Mouse (Mus musculus) intestine, postnatal 0 days (tissue): ENCODE measurements around the gene Gm20695. TPM values are rescaled to one million over a fixed set of nuclear protein-coding genes. Genes with fewer than 3 reads are reported as not detected.

Source experiments
- ATAC-seq: fragments of 200-750 bp; cut with Nextera tagmentation; 2 replicates; pipeline ENCODE4 v1.8.0; 2017; ENCODE audit warnings: mild to moderate bottlenecking, moderate TSS enrichment, moderate library complexity
- H3K27ac ChIP-seq: fragments of 300-500 bp; sonication (generic); 2 replicates; pipeline ENCODE4 v1.5.1; 2014; ENCODE audit warnings: mild to moderate bottlenecking, low read depth, low read length, moderate library complexity
- H3K27me3 ChIP-seq: fragments of 300-500 bp; sonication (generic); replicated peaks from 2 replicates; pipeline ENCODE4 v1.6.1; 2014; ENCODE audit warnings: low read length, mixed read lengths; ENCODE audit not compliant: control insufficient read depth, insufficient read depth
- H3K36me3 ChIP-seq: fragments of 300-500 bp; sonication (generic); 2 replicates; pipeline ENCODE4 v1.6.1; 2014; ENCODE audit warnings: mild to moderate bottlenecking, moderate library complexity; ENCODE audit not compliant: control insufficient read depth, insufficient read depth
- H3K4me1 ChIP-seq: fragments of 300-500 bp; sonication (generic); replicated peaks from 2 replicates; pipeline ENCODE4 v1.6.1; 2014; ENCODE audit warnings: antibody characterized with exemption, low read length, mixed read lengths; ENCODE audit not compliant: control insufficient read depth, insufficient read depth
- H3K4me2 ChIP-seq: fragments of 300-500 bp; sonication (generic); replicated peaks from 2 replicates; pipeline ENCODE4 v1.6.1; 2014; ENCODE audit warnings: low read depth, mild to moderate bottlenecking, moderate library complexity
- H3K4me3 ChIP-seq: fragments of 300-500 bp; sonication (generic); 2 replicates; pipeline ENCODE4 v1.5.1; 2014; ENCODE audit warnings: low read depth, low read length
- H3K9ac ChIP-seq: fragments of 300-500 bp; sonication (generic); 2 replicates; pipeline ENCODE4 v1.6.1; 2014; ENCODE audit warnings: mild to moderate bottlenecking, low read depth, low read length
- H3K9me3 ChIP-seq: fragments of 300-500 bp; sonication (generic); 2 replicates; pipeline ENCODE4 v1.6.1; 2016; ENCODE audit warnings: mixed run types; ENCODE audit not compliant: control insufficient read depth
- CTCF ChIP-seq: sonication (generic); IDR thresholded peaks from 2 replicates; pipeline ENCODE4 v1.5.1; 2016; ENCODE audit warnings: low read depth, mild to moderate bottlenecking, control low read depth, antibody characterized with exemption, moderate library complexity
- WGBS: fragments of 180-500 bp; shearing (Covaris S2); extraction: QIAGEN DNeasy Blood & Tissue Kit; methylation state at CpG from one replicate; pipeline ENCODE4 v1.1.7; 2014; 5-methylcytosine and 5-hydroxymethylcytosine counted together
- polyA plus RNA-seq: library from polyadenylated mRNA; unstranded; fragments of >200 nt; fragmentation: Nextera tagmentation; extraction: Ambion mirVana; gene quantifications from 2 replicates; pipeline ENCODE4 v1.2.1, GENCODE M21; 2015

The Gm20695 gene
- polyA plus RNA-seq, 1 experiment from 2014 or later = 0.72 TPM

- Histone ChIP-seq H3K27ac (no peak overlapping the region), H3K4me2 (no peak overlapping the region), H3K36me3 (peaks cover 46% of the 10 kb centered on the region), H3K27me3 (no peaks in the 10 kb centered on the region), H3K4me3 (no peak overlapping the region), H3K9ac (no peak overlapping the region), H3K9me3 (no peaks in the 10 kb centered on the region), H3K4me1 (no peaks in the 10 kb centered on the region)
- 93% methylated on average over 6 of the region's 6 CpGs for WGBS
- no peak for ATAC-seq
- TF ChIP-seq CTCF = no peak
Measured at GRCm38 (mm10) chr16:3933536-3933935, 49.1 kb downstream of the Gm20695 start.

GRCm38 (mm10) chr16:3934091-3934490, 49.6 kb downstream of the Gm20695 start:
- Histone ChIP-seq H3K9ac (no peak overlapping the region), H3K27ac (no peak overlapping the region), H3K27me3 (no peaks in the 10 kb centered on the region), H3K4me1 (no peaks in the 10 kb centered on the region), H3K4me3 (no peak overlapping the region), H3K9me3 (no peaks in the 10 kb centered on the region), H3K36me3 (peaks cover 52% of the 10 kb centered on the region), H3K4me2 (no peak overlapping the region)
- no peak for TF ChIP-seq CTCF
- WGBS = 93% methylated on average over 1 of the region's 1 CpGs
- ATAC-seq = no peak

GRCm38 (mm10) chr16:3934701-3935100, 50.3 kb downstream of the Gm20695 start:
- H3K27me3 ChIP-seq = no peaks in the 10 kb centered on the region
- TF ChIP-seq CTCF = no peak
- H3K4me1 ChIP-seq = no peaks in the 10 kb centered on the region
- H3K4me3 ChIP-seq = no peak overlapping the region
- H3K4me2 ChIP-seq = no peak overlapping the region
- no peak for ATAC-seq
- H3K9ac ChIP-seq = no peak overlapping the region
- H3K27ac ChIP-seq = no peak overlapping the region
- H3K36me3 ChIP-seq = peaks cover 54% of the 10 kb centered on the region
- no peaks in the 10 kb centered on the region for H3K9me3 ChIP-seq
- WGBS = 90% methylated on average over 4 of the region's 4 CpGs

- no peak overlapping the region for H3K4me3 ChIP-seq
- no peaks in the 10 kb centered on the region for H3K9me3 ChIP-seq
- no peaks in the 10 kb centered on the region for H3K27me3 ChIP-seq
- H3K36me3 ChIP-seq = no peaks in the 10 kb centered on the region; the same call in 1 of the 2 replicates
- 100% methylated on average over 1 of the region's 1 CpGs for WGBS
- no peak overlapping the region for H3K9ac ChIP-seq
- TF ChIP-seq CTCF = no peak
- no peaks in the 10 kb centered on the region for H3K4me1 ChIP-seq
- no peak overlapping the region for H3K4me2 ChIP-seq
- ATAC-seq = no peak
- H3K27ac ChIP-seq = no peak overlapping the region
Measured at GRCm38 (mm10) chr16:3951141-3951540, 66.7 kb downstream of the Gm20695 start.

GRCm38 (mm10) chr16:3956369-3956768, 71.9 kb downstream of the Gm20695 start:
- Histone ChIP-seq H3K4me2 (no peak overlapping the region), H3K27me3 (no peaks in the 10 kb centered on the region), H3K4me1 (no peaks in the 10 kb centered on the region), H3K9me3 (no peaks in the 10 kb centered on the region), H3K36me3 (no peaks in the 10 kb centered on the region), H3K9ac (no peak overlapping the region), H3K4me3 (no peak overlapping the region), H3K27ac (no peak overlapping the region)
- 80% methylated on average over 6 of the region's 6 CpGs for WGBS
- no peak for ATAC-seq
- no peak for TF ChIP-seq CTCF

- no peak for TF ChIP-seq CTCF
- 69% methylated on average over 2 of the region's 2 CpGs for WGBS
- no peak for ATAC-seq
- no peaks in the 10 kb centered on the region for H3K27me3 ChIP-seq
- H3K4me2 ChIP-seq = no peak overlapping the region
- H3K9ac ChIP-seq = no peak overlapping the region
- no peak overlapping the region for H3K4me3 ChIP-seq
- H3K27ac ChIP-seq = no peak overlapping the region
- H3K36me3 ChIP-seq = no peaks in the 10 kb centered on the region
- H3K4me1 ChIP-seq = no peaks in the 10 kb centered on the region
- H3K9me3 ChIP-seq = no peaks in the 10 kb centered on the region
Measured at GRCm38 (mm10) chr16:3959261-3959660, 74.8 kb downstream of the Gm20695 start.

GRCm38 (mm10) chr16:3964990-3965389, 80.5 kb downstream of the Gm20695 start:
- H3K4me2 ChIP-seq = 0 out of 2 replicates have a peak overlapping the region, but pooled peaks have one; percentile 13
- H3K9ac ChIP-seq = no peak overlapping the region
- no peak overlapping the region for H3K4me3 ChIP-seq
- TF ChIP-seq CTCF = no peak
- no peaks in the 10 kb centered on the region; the same call in 1 of the 2 replicates for H3K4me1 ChIP-seq
- WGBS = 57% methylated on average over 10 of the region's 10 CpGs
- H3K36me3 ChIP-seq = no peaks in the 10 kb centered on the region
- peak overlapping the region; percentile 15; the same call in 1 of the 2 replicates for H3K27ac ChIP-seq
- peak; percentile 28; the same call in 1 of the 2 replicates for ATAC-seq
- no peaks in the 10 kb centered on the region for H3K27me3 ChIP-seq
- H3K9me3 ChIP-seq = no peaks in the 10 kb centered on the region
